Mouse (Mus musculus) heart, adult 11 months (tissue): Measurements from ENCODE around the gene Bcat2.

Source experiments
- DNase-seq: peaks from one replicate; pipeline ENCODE4 v3.0.0; 2022

Gene Bcat2

GRCm38 (mm10) chr7:45627261-45627660 is 57.3 kb downstream of the Bcat2 start, which contains the start of gene Rasip1:
Rasip1 (plus strand) TSS chr7:45627488.
- DNase-seq = peak; percentile 99

GRCm38 (mm10) chr7:45628364-45629294 is 58.7 kb downstream of the Bcat2 start:
- peak; percentile 99 for DNase-seq

DNA sequence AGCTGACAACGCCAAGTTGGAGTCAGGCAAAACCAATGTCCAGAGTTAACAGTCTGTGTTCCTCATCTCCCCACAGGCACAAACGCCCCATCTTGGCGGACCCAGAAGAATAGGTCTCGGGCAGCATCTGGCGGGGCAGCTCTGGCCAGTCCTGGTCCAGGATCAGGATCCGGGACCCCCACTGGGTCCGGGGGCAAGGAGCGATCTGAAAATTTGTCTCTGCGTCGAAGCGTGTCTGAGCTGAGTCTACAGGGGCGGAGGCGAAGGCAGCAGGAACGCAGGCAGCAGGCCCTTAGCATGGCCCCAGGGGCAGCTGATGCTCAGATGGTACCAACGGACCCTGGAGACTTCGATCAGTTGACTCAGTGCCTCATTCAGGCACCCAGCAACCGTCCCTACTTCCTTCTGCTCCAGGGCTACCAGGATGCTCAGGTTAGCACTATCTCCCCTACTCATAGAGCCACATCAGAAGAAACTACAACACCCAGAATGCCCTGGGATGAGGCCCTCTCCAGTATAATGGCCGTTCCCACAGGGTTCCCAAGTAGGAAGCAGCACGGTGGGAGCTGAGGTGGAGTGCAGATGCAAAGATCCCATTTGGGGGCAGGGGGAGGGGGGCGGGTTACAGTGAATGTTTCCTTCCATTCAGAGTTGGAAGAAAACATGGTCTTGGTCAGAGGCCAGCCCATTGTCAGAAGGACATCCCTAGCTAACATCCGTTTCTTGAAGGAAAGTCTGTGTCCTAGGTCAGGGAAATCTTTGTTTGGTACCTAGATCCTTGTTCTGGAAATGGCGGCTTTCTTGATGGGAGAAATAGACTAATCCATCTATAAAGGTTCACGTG is 60.3 kb downstream of the Bcat2 start:
- DNase-seq = peak; percentile 94

DNA sequence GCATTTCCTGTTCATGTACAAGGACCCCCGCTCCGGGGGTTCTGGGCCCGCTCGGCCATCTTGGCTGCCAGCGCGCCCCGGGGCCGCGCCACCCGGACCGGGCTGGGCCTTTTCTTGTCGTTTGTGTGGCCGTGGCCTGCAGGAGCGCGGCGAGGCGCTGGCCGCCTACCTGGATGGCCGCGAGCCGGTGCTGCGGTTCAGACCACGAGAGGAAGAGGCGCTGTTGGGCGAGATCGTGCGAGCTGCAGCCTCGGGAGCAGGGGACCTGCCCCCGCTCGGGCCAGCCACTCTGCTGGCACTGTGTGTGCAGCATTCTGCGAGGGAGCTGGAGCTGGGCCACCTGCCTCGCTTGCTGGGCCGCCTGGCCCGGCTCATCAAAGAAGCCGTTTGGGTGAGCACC is 62.5 kb downstream of the Bcat2 start:
- peak; percentile 93 for DNase-seq

DNA sequence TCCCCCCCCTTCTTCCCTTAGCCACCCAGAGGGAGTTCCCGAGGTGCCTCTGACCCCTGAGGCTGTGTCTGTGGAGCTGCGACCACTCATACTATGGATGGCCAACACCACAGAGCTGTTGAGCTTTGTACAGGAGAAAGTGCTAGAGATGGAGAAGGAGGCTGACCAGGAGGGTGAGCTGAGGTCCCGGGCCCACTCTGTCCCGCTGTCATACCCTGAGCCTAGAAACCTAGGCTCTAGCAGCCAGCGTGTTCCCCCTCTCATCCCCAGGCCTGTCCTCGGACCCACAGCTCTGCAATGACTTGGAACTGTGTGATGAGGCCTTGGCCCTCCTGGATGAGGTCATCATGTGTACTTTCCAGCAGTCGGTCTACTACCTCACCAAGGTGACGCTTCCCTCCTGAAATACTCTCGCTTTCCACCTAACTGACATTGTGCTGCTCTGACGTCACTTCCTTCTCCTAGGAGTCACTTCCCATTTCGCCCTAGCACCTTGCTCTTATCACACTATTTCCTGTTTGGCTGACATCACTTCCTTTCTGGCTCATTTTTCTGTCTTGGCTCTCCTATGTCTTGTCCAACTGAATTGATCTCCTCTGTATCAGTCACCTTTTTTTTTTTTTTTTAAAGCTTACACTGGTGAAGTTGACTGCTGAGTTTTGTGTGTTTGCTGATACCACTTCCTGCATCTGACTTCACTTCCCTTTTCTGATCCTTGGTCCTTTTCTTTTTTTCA is 65.2 kb downstream of the Bcat2 start:
- peak; percentile 97 for DNase-seq

- peak; percentile 96 for DNase-seq
Measured at GRCm38 (mm10) chr7:45635711-45636688, 66.0 kb downstream of the Bcat2 start.

DNA sequence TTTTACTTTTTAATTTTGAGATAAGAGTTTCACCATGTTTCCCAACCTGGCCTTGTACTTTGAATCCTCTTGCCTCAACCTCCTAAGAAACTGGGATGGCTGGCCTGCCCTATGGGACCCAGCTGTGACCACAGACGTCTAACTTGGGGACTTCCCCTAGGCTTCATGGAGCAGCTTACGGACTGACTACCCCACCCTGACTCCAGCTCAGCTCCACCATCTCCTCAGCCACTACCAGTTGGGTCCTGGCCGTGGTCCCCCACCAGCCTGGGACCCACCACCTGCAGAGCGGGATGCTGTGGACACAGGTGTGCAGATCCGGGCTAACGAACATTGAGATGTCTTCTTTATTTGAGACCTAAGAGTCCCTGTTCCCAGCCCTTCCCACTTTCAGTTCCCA is 67.8 kb downstream of the Bcat2 start:
- DNase-seq = peak; percentile 92

- DNase-seq = peak; percentile 99
Measured at GRCm38 (mm10) chr7:45638623-45639401, 68.9 kb downstream of the Bcat2 start.
